Mouse (Mus musculus) MN1 (cell line): ENCODE measurements around the gene Gm8050.
"Not testable (repeated sequence)": the region's sequence is repeated elsewhere in the genome, so short reads cannot be mapped to it uniquely, and the experiment has no call there.

Experiments used
- DNase-seq: peaks from one replicate; pipeline ENCODE4 v3.0.0-alpha.2; 2016; ENCODE audit warnings: low spot score

Gm8050 gene

GRCm38 (mm10) chr14:6720151-6720550 lies at the start of gene Gm8050:
Gene Gm8050 (minus strand): TSS chr14:6720251.
- not testable (repeated sequence) for DNase-seq

DNA sequence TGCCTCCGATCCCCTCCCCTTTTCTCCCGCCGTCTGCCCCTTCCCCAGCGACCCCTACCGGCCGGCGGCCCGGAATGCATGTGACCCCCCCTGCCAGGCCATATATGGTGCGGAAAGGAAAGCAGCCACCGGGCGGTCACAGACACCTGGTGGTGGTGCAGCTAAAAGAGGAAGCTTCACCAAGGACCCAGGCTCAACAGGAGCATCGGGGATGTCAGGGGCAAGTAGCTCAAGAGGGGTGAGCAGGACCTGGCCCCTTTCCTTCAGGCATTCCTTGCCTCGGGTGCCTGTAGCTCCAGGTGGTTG lies 37.1 kb upstream of the Gm8050 start:
- DNase-seq = not testable (repeated sequence)

- peak; percentile 6 for DNase-seq
These were observed 36.6 kb upstream of the Gm8050 start for GRCm38 (mm10) chr14:6756384-6757230.

DNA sequence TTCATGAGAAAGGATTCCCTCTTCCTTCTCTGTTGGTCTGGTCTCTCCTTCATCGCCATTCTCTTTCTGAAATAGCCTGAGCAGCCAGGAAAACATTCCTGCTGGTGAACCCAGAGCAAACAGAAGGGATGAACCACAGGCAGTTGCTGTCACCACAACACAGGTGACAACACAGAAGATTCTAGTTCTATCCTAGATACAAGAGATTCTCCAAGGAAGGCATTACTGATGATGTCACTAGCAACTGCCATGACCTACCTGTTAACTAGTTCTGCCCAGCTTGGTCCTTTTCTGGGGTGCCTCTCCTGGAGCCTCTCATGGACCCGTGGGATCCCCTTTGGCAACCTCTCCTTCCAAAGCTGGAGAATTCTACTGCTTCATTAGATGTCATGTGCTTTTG lies 22.2 kb upstream of the Gm8050 start, which contains the start of gene Gm3636:
Gene Gm3636, minus strand, starts transcription at position 101 of the 400 bp plus-strand sequence.
- DNase-seq = not testable (repeated sequence)

DNA sequence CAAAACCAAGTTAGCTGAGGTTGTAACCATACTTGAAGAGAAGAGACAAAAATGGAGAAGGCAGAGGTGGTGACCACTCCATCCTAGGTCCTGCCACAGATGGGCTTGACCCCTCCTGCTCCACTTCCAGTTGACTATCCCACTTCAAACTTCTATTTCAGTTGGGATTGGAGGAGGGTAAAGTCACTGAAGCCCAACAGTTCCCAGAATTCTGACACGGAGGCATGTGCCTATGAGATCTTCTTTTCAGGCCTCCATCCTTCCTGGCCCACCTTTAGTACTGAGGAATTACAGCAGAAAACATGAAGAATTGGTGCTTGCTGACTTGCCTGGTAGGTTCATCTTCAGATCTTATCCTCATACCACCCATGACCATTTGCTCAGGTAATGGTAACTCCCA lies 36.0 kb downstream of the Gm8050 start, which contains the start of gene Gm10251:
Gene Gm10251, minus strand, starts transcription at position 101 of the 400 bp plus-strand sequence.
- DNase-seq = not testable (repeated sequence)
